Mouse (Mus musculus) heart, postnatal 4 days (tissue): ENCODE measurements at regions not wholly inside any gene's neighbourhood (a gene's known extent, or its start where the extent isn't known, plus 50 kb on each side); places are given as distances from the start of the nearest gene placed in this dataset.
A peak's percentile ranks its signal among the peaks of the same experiment; 100 is the strongest.

ENCODE experiments used
- DNase-seq: peaks from one replicate; pipeline ENCODE4 v3.0.0; 2021

GRCm38 (mm10) chr1:193764103-193764502 lies 394.0 kb upstream of the Camk1g start:
- DNase-seq = no peak

- no peak for DNase-seq
Measured at GRCm38 (mm10) chr1:193751819-193752251, 381.7 kb upstream of the Camk1g start.

- no peak for DNase-seq
Measured at GRCm38 (mm10) chr1:193750929-193751328, 380.8 kb upstream of the Camk1g start.

GRCm38 (mm10) chr1:193747426-193747960 lies 377.4 kb upstream of the Camk1g start:
- no peak for DNase-seq

GRCm38 (mm10) chr1:193742688-193743087 lies 372.6 kb upstream of the Camk1g start:
- DNase-seq = no peak

- DNase-seq = peak; percentile 49
Measured at GRCm38 (mm10) chr1:193738821-193739220, 368.7 kb upstream of the Camk1g start.

GRCm38 (mm10) chr1:193735949-193736518 lies 365.9 kb upstream of the Camk1g start:
- DNase-seq = no peak

GRCm38 (mm10) chr1:193734014-193734763 lies 364.1 kb upstream of the Camk1g start:
- DNase-seq = no peak

GRCm38 (mm10) chr1:193733402-193733801 lies 363.3 kb upstream of the Camk1g start:
- no peak for DNase-seq

- no peak for DNase-seq
Measured at GRCm38 (mm10) chr1:193732113-193732512, 362.0 kb upstream of the Camk1g start.

- no peak for DNase-seq
Measured at GRCm38 (mm10) chr1:193721850-193722249, 351.8 kb upstream of the Camk1g start.

- DNase-seq = no peak
Measured at GRCm38 (mm10) chr1:193720420-193720851, 350.3 kb upstream of the Camk1g start.

- DNase-seq = no peak
Measured at GRCm38 (mm10) chr1:193715328-193715727, 345.2 kb upstream of the Camk1g start.

GRCm38 (mm10) chr1:193714631-193715030 lies 344.5 kb upstream of the Camk1g start:
- no peak for DNase-seq

GRCm38 (mm10) chr1:193705205-193705604 lies 335.1 kb upstream of the Camk1g start:
- DNase-seq = no peak

- DNase-seq = peak; percentile 52
Measured at GRCm38 (mm10) chr1:193702707-193703419, 332.8 kb upstream of the Camk1g start.

GRCm38 (mm10) chr1:193700217-193700616 lies 330.1 kb upstream of the Camk1g start:
- DNase-seq = no peak

- peak; percentile 84 for DNase-seq
Measured at GRCm38 (mm10) chr1:193698603-193699266, 328.6 kb upstream of the Camk1g start.

- DNase-seq = no peak
Measured at GRCm38 (mm10) chr1:193697857-193698256, 327.8 kb upstream of the Camk1g start.

- DNase-seq = no peak
Measured at GRCm38 (mm10) chr1:193697001-193697400, 326.9 kb upstream of the Camk1g start.

GRCm38 (mm10) chr1:193692991-193693390 lies 322.9 kb upstream of the Camk1g start:
- DNase-seq = no peak

GRCm38 (mm10) chr1:193689601-193690000 lies 319.5 kb upstream of the Camk1g start:
- DNase-seq = no peak

- no peak for DNase-seq
Measured at GRCm38 (mm10) chr1:193682917-193683316, 312.8 kb upstream of the Camk1g start.
